Mouse (Mus musculus): ENCODE results near the gene Kif16b.

- TF ChIP-seq EP300 (IDR thresholded peaks at IDR 0.05; ENCODE audit: low read depth) (no peak), CTCF (IDR thresholded peaks at IDR 0.05; ENCODE audit: low read depth) (no peak)
Observed at GRCm38 (mm10) chr2:142633996-142634559, 267.3 kb downstream of the Kif16b start.
